Mouse (Mus musculus): ENCODE measurements at regions not wholly inside any gene's neighbourhood (a gene's known extent, or its start where the extent isn't known, plus 50 kb on each side); places are given as distances from the start of the nearest gene placed in this dataset.

DNA sequence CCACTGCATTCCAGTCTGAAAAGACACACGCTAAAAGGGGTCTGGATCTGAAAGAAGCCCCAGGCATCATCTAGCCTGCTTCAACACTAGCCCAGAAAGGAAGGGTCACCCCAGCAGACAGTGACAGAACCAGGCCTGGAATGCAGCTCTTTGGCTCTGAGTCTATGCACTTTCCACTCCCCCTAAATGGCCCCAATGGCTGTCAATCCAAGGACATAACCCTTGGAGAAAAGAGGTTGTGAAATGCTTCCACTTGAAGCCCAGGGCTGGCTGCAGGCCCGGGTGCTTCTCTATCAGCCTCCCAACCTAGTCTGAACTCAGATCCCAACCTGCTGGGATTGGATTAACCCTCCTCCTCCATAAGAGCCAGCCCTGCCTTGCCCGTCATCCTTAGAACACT, 194.6 kb upstream of the Bcl6 start:
- no peaks in the 10 kb centered on the region; the same call in 1 of the 2 replicates for H3K27me3 ChIP-seq (ENCODE audit: control insufficient read depth, insufficient read depth, low read length, poor library complexity, severe bottlenecking)
- TF ChIP-seq POLR2A (IDR thresholded peaks at IDR 0.05; ENCODE audit: insufficient read depth, low read length) (no peak), EP300 (IDR thresholded peaks at IDR 0.05; ENCODE audit: insufficient read depth, low read depth, low read length) (no peak), CTCF (IDR thresholded peaks at IDR 0.05; ENCODE audit: low read depth, low read length) (no peak)
- no peaks in the 10 kb centered on the region for H3K4me1 ChIP-seq (ENCODE audit: control insufficient read depth, insufficient read depth, low read length)
- H3K36me3 ChIP-seq (ENCODE audit: control insufficient read depth, insufficient read depth, low read length, poor library complexity, severe bottlenecking) = no peaks in the 10 kb centered on the region
- no peak overlapping the region for H3K9ac ChIP-seq (ENCODE audit: low read depth, poor library complexity, severe bottlenecking)
- H3K4me3 ChIP-seq (ENCODE audit: low read depth, low read length) = no peak overlapping the region
- H3K9me3 ChIP-seq (replicated peaks; ENCODE audit: control insufficient read depth, insufficient read depth, low read length, poor library complexity, severe bottlenecking) = no peaks in the 10 kb centered on the region
- no peak overlapping the region for H3K27ac ChIP-seq (ENCODE audit: insufficient read depth, low read length)

GRCm38 (mm10) chr16:24181388-24181787, 192.7 kb upstream of the Bcl6 start:
- H3K9me3 ChIP-seq (replicated peaks; ENCODE audit: control insufficient read depth, insufficient read depth, low read length, poor library complexity, severe bottlenecking) = no peaks in the 10 kb centered on the region
- TF ChIP-seq POLR2A (IDR thresholded peaks at IDR 0.05; ENCODE audit: insufficient read depth, low read length) = no peak
- TF ChIP-seq EP300 (IDR thresholded peaks at IDR 0.05; ENCODE audit: insufficient read depth, low read depth, low read length) = no peak
- no peak for TF ChIP-seq CTCF (IDR thresholded peaks at IDR 0.05; ENCODE audit: low read depth, low read length)
- no peak overlapping the region for H3K9ac ChIP-seq (ENCODE audit: low read depth, poor library complexity, severe bottlenecking)
- no peaks in the 10 kb centered on the region for H3K36me3 ChIP-seq (ENCODE audit: control insufficient read depth, insufficient read depth, low read length, poor library complexity, severe bottlenecking)
- no peak overlapping the region for H3K27ac ChIP-seq (ENCODE audit: insufficient read depth, low read length)
- no peaks in the 10 kb centered on the region; the same call in 1 of the 2 replicates for H3K27me3 ChIP-seq (ENCODE audit: control insufficient read depth, insufficient read depth, low read length, poor library complexity, severe bottlenecking)
- H3K4me3 ChIP-seq (ENCODE audit: low read depth, low read length) = no peak overlapping the region
- H3K4me1 ChIP-seq (ENCODE audit: control insufficient read depth, insufficient read depth, low read length) = no peaks in the 10 kb centered on the region

DNA sequence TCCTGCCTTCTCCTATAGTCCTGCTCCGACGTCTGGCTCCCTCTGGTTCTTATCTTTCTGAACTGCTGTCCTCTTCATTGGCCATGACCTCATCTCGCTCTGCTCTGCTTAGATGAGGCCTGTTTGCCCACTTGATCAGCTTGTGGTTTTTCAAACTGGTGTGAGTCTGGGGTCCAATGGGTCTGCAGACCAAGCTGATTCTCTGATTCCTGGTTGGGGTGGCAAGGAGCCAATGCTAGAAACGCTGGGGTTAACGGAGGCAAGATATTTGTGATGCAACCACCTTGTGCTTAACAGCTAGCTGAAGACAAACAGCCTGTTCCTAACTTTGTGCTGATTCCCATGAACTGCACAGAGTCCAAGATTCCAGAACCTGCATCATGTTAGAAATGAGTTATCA, 192.0 kb upstream of the Bcl6 start:
- H3K36me3 ChIP-seq (ENCODE audit: control insufficient read depth, insufficient read depth, low read length, poor library complexity, severe bottlenecking) = no peaks in the 10 kb centered on the region
- H3K4me3 ChIP-seq (ENCODE audit: low read depth, low read length) = no peak overlapping the region
- TF ChIP-seq POLR2A (IDR thresholded peaks at IDR 0.05; ENCODE audit: insufficient read depth, low read length) (no peak), CTCF (IDR thresholded peaks at IDR 0.05; ENCODE audit: low read depth, low read length) (no peak), EP300 (IDR thresholded peaks at IDR 0.05; ENCODE audit: insufficient read depth, low read depth, low read length) (no peak)
- H3K4me1 ChIP-seq (ENCODE audit: control insufficient read depth, insufficient read depth, low read length) = no peaks in the 10 kb centered on the region
- no peak overlapping the region for H3K27ac ChIP-seq (ENCODE audit: insufficient read depth, low read length)
- H3K27me3 ChIP-seq (ENCODE audit: control insufficient read depth, insufficient read depth, low read length, poor library complexity, severe bottlenecking) = no peaks in the 10 kb centered on the region; the same call in 1 of the 2 replicates
- no peak overlapping the region for H3K9ac ChIP-seq (ENCODE audit: low read depth, poor library complexity, severe bottlenecking)
- no peaks in the 10 kb centered on the region for H3K9me3 ChIP-seq (replicated peaks; ENCODE audit: control insufficient read depth, insufficient read depth, low read length, poor library complexity, severe bottlenecking)

GRCm38 (mm10) chr16:24177564-24177963, 188.9 kb upstream of the Bcl6 start:
- TF ChIP-seq EP300 (IDR thresholded peaks at IDR 0.05; ENCODE audit: insufficient read depth, low read depth, low read length) (no peak), POLR2A (IDR thresholded peaks at IDR 0.05; ENCODE audit: insufficient read depth, low read length) (no peak), CTCF (IDR thresholded peaks at IDR 0.05; ENCODE audit: low read depth, low read length) (no peak)
- H3K4me3 ChIP-seq (ENCODE audit: low read depth, low read length) = no peak overlapping the region
- no peak overlapping the region for H3K9ac ChIP-seq (ENCODE audit: low read depth, poor library complexity, severe bottlenecking)
- no peaks in the 10 kb centered on the region for H3K36me3 ChIP-seq (ENCODE audit: control insufficient read depth, insufficient read depth, low read length, poor library complexity, severe bottlenecking)
- H3K4me1 ChIP-seq (ENCODE audit: control insufficient read depth, insufficient read depth, low read length) = no peaks in the 10 kb centered on the region
- no peaks in the 10 kb centered on the region for H3K9me3 ChIP-seq (replicated peaks; ENCODE audit: control insufficient read depth, insufficient read depth, low read length, poor library complexity, severe bottlenecking)
- H3K27me3 ChIP-seq (ENCODE audit: control insufficient read depth, insufficient read depth, low read length, poor library complexity, severe bottlenecking) = no peaks in the 10 kb centered on the region; the same call in 1 of the 2 replicates
- no peak overlapping the region for H3K27ac ChIP-seq (ENCODE audit: insufficient read depth, low read length)

- no peaks in the 10 kb centered on the region for H3K36me3 ChIP-seq (ENCODE audit: control insufficient read depth, insufficient read depth, low read length, poor library complexity, severe bottlenecking)
- H3K4me3 ChIP-seq (ENCODE audit: low read depth, low read length) = no peak overlapping the region
- H3K27ac ChIP-seq (ENCODE audit: insufficient read depth, low read length) = no peak overlapping the region
- no peak for TF ChIP-seq POLR2A (IDR thresholded peaks at IDR 0.05; ENCODE audit: insufficient read depth, low read length)
- no peak for TF ChIP-seq CTCF (IDR thresholded peaks at IDR 0.05; ENCODE audit: low read depth, low read length)
- TF ChIP-seq EP300 (IDR thresholded peaks at IDR 0.05; ENCODE audit: insufficient read depth, low read depth, low read length) = no peak
- H3K27me3 ChIP-seq (ENCODE audit: control insufficient read depth, insufficient read depth, low read length, poor library complexity, severe bottlenecking) = no peaks in the 10 kb centered on the region; the same call in 1 of the 2 replicates
- H3K4me1 ChIP-seq (ENCODE audit: control insufficient read depth, insufficient read depth, low read length) = no peaks in the 10 kb centered on the region
- H3K9ac ChIP-seq (ENCODE audit: low read depth, poor library complexity, severe bottlenecking) = no peak overlapping the region
- no peaks in the 10 kb centered on the region for H3K9me3 ChIP-seq (replicated peaks; ENCODE audit: control insufficient read depth, insufficient read depth, low read length, poor library complexity, severe bottlenecking)
Measured at GRCm38 (mm10) chr16:24177131-24177530, 188.5 kb upstream of the Bcl6 start.

DNA sequence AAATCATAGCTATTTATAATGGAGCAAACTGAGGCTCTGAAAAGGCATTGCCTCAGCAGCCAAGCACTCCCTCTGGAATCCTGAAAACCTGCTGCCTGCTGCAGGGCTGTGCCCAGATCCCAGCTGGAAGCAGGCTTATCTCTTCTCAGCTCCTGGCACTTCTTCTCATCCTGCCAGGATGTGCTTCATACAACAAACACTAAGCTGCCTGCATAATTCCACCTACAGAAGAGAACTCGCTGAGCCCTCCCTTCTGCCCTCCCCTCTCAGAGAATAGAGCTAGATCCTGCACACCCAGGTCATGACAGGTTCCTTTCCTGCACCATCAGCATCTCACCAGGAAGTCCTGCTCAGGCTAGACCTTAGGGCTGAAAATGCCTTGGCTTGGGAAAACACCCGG, 187.4 kb upstream of the Bcl6 start:
- no peak for TF ChIP-seq EP300 (IDR thresholded peaks at IDR 0.05; ENCODE audit: insufficient read depth, low read depth, low read length)
- TF ChIP-seq CTCF (IDR thresholded peaks at IDR 0.05; ENCODE audit: low read depth, low read length) = no peak
- no peak for TF ChIP-seq POLR2A (IDR thresholded peaks at IDR 0.05; ENCODE audit: insufficient read depth, low read length)
- H3K9ac ChIP-seq (ENCODE audit: low read depth, poor library complexity, severe bottlenecking) = no peak overlapping the region
- no peaks in the 10 kb centered on the region for H3K4me1 ChIP-seq (ENCODE audit: control insufficient read depth, insufficient read depth, low read length)
- no peak overlapping the region for H3K4me3 ChIP-seq (ENCODE audit: low read depth, low read length)
- no peaks in the 10 kb centered on the region for H3K9me3 ChIP-seq (replicated peaks; ENCODE audit: control insufficient read depth, insufficient read depth, low read length, poor library complexity, severe bottlenecking)
- H3K27me3 ChIP-seq (ENCODE audit: control insufficient read depth, insufficient read depth, low read length, poor library complexity, severe bottlenecking) = no peaks in the 10 kb centered on the region
- no peak overlapping the region for H3K27ac ChIP-seq (ENCODE audit: insufficient read depth, low read length)
- no peaks in the 10 kb centered on the region for H3K36me3 ChIP-seq (ENCODE audit: control insufficient read depth, insufficient read depth, low read length, poor library complexity, severe bottlenecking)

All from ES-Bruce4 (cell line).